Mouse (Mus musculus) right cerebral cortex, postnatal 4 days (tissue): Measurements from ENCODE around the gene Mnd1.

Experiments used
- DNase-seq: peaks from one replicate; pipeline ENCODE4 v3.0.0-alpha.2; 2022

Gene Mnd1

DNA sequence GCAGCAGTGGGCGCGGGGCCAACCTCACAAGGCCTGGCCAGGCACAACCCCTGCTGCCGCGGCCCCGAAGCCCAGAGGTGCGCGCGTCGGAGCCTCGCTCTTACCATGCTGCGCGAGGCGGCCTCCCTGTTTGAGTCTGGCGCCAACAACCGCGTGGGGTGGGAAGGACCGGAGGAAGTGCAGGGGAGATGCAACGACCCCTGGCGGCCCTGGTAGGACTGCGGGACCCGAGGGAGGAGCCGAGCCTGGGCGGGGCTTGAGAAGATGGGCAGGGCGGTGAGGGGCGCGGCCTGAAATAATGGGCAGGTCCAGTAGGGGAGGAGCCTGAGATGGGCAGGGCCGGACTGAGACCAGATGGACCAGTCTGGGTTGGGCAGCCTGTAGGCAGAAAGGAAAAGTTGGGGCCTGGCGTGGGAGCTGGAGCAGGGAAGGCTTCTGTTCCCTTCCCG lies at the start of gene Mnd1:
Gene Mnd1, minus strand, starts transcription at position 229 of the 449 bp plus-strand sequence.
- DNase-seq, result peak; percentile 98

DNA sequence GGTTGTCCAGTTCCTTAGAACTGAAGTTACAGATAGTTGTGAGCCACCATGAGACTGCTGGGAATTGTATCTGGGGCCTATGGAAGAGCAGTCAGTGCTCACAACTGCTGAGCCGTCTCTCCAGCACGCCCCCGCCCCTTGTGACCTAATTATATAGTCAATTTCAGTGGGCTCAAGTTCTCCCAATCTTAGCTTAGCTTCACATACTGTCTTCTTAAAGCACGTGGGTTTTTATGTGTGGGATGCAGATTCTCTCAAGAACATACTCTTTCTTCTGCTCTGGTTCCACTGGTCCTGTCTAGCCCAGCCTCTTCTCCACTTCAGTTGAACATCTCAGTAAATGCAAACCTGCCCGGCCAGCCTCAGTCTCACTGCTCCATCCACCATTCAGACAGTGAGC lies 49.1 kb upstream of the Mnd1 start:
- no peak for DNase-seq

DNA sequence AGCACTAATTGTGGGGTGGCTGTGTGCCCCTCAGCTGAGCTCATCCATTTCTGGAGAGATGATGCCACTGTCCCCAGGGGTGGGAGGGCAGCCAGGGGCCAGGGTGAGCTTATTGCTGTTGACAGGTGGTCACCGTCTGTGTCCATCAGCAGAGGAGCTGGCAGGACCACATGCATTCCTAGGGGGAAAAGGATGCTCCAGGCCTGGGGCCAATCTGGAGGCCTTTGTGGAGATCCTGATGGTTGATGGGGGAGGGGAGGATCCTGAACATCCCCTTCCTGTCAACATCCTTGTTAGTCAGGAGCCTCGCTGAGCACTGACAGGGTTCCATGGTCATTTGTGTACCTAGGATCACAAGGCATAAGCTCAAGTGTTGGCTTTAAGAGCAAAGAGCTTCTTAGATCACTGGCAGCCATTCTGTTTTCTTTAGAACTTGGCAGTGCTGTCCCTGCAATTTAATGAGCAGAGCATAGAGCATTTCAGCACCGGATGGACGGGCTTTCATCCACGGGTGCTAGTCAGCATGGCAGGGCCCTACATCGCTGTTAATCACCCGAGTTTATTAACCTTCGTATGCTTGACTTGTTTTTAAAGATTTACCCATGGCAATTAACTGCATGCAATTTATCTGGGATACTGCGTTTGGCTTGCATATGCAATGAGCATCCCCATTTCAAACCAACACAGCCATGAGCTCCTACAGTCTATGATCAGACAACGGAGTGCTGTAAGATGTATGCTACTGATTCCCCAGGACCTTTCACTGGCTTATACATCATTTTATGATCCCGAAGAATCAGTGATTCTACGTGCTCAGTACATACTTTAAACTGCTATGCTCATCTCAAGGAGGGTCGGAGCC lies 45.2 kb upstream of the Mnd1 start:
- peak; percentile 30 for DNase-seq

DNA sequence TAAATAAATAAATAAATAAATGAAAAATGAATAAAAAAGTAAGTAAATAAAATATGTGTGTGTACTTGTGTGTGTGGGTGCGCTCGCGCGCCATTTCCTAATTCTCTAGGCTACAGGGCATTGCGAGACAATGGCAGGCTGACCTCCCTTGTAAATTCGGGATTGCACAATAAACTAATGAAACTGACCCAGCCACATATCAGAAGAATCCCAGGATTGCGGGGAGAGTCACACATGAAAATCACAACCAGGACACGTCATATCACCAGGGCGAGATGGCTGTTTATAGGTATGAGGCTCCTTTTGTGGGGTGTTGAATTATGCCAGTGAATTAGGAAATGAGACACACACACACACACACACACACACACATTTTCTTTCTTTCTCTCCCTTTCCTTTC lies 43.9 kb upstream of the Mnd1 start:
- DNase-seq, result no peak

DNA sequence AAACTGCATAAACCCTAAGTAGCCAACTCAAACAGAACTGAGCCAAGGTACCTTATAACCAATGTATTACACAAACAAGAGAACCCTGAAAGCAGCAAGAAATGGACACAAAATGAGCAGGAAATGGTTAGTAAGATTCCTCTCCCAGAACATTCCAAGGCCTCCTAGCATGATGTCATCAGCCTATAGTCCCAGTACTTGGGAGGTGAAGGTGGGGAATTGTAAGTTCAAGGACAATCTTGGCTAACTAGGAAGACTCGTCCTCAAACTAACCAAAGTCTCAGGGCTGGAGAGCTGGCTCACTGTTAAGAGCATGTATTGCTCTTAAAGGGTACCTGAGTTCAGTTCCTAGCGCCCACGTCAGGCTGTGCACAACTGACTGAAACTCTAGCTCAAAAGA lies 42.6 kb upstream of the Mnd1 start:
- DNase-seq, result no peak

DNA sequence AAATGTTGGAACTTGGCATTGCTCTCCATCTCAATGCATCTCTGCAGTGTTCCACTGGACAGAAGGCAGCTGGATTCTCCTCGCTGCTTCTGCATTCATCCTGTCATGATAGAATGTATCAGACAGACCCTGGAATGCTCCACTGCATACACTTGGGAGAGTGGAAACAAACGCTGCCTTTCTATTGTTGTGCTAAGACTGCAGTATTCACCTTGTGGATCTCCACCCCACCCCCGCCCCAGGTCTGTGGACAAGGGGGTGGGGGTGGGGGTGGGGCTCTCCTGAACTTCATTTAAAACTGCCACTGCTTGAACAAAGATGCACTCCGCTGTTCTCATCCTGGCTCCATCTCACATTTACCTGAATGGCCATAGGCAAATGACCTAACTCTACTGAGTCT lies 38.3 kb upstream of the Mnd1 start:
- no peak for DNase-seq

DNA sequence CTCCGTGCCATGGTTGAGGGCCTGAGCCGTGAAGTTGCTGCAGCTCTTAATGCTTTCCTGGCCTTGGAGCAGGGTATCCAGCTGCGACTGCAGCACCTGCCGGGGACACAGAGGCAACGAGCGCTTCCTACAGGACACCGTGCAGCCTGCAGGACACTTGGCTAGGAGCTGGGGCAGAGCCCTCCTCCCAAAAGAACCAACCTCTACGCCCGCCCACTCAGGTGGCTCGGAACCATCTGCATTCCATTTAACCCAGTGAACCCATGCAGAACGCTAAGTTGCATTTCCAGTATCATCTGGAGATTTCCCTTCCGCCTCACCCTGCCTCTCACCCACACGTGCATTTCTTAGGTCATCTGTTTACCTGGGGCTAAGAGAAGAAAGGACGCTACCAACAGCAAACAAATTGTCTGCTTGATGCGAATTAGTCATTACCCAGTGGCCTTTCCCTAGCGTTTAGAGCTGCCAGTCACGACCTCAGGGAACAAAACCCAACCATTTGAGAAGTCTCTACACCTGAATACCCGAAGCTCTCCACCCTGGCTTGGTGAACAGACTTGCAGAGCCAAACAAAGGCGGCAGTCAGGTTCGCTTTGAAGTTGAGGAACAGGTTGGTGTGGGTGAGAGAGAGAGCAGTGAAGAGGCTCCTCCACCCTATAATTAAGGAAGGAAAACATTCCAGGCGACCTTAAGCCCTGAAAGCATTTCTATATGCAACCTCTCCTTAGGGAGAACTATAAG lies 35.7 kb upstream of the Mnd1 start:
- no peak for DNase-seq

DNA sequence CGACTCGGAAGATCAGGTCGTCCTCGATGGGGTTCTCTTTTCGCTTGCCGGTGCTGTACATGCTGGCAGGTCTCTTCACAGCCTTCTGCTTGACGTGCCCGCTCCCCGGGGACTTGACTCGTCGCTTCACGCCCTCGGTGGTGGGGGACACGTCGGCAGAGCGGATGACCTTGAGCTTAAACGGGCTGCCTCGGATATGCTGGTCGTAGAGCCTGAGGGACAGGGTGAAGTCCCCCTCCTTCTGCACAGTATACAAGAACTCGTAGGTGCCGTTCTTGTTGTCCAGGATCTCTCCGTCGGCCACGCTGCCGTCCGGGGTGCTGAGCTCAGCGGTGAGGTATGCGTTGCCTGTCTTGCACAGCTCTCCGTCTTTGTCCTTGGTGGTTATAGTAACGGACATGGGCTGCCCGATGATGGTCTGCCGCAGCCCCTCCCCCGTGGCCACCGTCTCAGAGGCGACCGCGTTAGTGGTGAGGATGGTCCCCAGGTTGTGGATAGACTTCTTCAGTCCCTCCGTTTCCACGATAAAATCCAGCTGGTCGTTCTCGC lies 35.0 kb upstream of the Mnd1 start:
- DNase-seq, result peak; percentile 23

DNA sequence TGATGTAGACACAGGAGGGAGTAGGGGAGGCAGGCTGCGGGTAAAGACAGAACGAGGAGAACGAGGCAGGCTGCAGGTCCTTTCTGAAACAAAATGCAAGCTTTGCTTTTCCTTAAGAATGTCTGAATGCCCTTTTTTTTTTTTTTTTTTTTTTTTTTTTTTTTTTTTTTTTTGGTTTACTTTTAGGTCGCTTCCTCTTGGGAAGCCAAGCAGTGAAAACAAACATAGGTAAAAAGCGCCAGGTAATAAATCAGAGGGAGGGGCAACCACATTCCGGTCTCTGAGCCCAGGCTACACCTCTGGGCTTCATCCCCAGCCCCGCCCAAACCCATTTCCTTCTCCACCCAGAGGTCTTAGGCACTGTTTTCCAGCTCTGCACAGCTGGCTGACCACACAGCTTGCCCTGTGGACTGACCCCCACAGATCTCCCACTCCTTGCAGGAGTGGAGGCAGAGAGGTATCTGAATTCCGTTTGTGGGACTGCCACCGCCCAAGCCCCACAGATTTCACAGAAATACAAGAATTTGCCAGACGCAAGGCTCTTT lies 34.1 kb upstream of the Mnd1 start:
- no peak for DNase-seq

DNA sequence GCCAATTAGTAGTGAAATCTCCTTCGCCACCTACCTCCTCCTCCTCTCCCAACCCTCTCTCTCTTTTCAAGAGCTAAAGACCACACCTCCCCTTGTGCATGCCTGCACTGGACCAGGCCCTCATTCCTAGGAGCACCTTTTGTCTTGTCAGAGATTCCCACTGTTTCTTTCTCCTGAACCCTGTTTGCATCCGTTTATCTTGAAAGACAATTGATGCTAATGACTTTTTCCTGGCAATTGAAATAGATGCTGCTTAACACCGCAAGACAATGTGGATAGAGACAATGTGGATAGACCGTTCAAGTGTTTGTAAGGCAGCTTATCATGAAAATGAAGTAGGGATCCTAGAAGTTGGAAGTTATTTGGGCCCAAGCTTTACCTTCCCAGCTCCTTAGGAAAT lies 26.1 kb upstream of the Mnd1 start:
- no peak for DNase-seq

DNA sequence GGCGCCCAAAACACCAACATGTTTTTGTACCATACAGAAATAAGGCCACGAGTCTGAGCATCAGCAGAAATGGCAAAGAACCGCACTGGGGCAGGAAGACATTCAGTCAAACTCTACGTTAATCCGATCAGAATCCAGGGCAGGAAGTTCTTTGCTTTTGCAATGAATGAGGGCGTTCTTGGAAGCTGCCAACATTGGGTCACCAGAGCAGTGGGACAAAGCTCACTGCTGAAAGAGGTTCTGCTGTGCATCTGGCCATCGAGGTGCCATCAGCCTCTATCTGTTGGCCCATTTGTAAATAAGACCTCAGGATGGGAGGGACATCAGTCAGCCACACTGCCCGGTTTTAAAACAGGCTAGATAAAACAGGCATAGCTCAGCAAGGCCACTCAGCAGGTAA lies 25.5 kb upstream of the Mnd1 start:
- no peak for DNase-seq

DNA sequence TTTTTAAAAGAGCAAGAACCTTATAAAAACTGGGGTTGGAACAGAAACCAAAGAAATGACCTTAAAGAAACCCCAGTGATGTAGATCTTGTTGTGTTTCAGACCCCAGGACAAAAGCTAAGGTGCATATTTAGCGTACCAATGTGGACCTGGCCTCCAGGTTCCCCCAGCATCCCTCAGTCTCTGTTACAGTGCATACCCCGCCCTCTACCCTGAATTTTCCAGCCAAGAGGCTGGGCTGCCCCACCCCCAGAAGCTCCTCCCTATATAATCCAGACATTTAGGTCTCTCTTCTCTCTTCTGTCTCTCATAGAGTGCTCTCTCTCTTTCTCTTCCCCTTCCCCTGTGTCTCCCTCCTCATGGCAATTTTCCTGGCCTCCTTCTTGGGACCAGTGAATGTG lies 24.7 kb upstream of the Mnd1 start:
- DNase-seq, result no peak

DNA sequence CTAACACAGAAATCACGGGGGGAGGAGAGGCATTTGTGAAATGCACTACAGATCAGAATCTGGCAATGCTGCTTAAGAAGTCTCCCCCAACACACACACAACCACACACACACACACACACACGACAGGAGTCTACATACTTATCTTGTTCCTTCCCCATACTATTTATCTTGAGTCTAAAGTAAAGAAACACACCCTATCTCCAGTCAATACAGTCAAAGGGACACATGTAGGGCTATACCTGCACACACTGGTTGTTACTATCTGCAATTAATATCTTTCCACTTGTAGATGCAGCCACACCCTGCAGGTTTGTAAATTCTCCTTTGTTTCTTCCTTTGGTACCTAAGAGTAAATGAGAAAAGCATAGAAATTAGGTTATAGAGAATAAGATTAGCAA lies 22.2 kb upstream of the Mnd1 start:
- no peak for DNase-seq

DNA sequence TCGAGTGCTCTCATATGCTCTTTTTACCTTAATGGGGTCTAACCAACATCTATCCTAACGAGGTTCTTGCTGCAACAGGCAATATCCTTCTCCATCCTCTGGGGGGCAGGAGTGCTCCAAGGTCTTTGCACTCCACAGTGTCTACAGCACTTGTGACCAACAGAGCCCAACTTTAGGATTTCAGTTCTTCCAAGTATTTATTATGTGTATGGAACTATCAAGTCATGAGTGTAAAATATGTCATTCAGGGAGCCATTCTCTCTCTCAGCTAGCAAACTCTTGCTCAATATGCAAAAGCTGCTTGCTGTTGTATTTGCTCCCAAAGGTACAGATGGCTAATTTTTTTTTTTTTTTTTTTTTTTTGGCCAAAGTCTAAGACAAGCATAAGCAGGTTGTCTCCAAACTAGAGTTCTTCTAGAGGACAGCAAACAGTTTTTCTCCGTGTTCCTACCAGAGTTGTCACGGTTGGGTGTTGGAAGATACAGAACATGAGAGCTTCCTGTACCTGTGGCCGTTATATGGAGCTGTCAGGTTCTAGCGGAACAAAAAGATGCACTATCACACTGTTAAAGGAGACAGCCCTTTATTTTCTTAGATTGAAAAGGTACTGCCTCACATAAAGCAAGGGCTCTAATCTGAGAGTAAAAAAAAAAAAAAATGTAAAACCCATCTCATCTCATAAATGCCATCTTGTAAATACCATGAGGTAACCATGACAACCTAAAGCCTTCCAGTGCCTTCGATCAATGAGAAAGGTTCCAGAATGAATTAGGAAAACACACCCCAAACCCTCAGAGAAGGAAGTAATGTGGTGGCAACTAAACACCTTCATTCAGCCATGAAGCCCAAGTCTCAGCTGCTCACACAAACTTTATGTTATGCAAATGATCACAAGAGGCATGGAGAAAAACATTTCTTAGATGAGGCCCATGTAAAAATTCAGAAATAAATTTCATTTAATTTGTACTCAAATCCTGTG lies 20.0 kb upstream of the Mnd1 start:
- peak; percentile 71 for DNase-seq

DNA sequence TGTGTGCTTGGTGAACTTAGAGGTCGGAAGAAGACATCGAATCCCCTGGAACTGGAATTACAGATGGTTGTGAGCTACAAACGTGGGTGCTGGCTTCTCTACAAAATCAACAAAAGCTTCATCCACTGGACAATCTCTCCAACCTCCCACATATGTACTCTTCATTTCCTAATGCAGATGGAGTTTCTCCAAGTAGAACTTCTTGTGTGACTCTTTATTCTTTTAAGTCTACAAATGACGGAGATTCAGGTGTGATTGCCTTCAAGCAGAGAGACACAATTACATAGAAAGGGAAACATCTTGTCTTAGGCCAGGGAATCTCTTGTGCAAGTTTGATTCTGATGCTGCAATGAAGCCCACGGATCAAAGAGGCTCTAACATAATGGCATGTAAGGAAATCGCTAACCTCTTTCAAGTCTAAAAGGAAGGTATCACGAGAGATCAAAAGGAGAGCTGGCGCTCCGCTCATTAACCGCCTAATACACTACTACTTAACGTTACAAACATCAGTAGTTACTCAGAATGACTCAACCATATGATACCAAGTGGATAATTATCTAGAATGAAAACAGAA lies 18.1 kb upstream of the Mnd1 start, which contains the start of gene Gm6525:
Gene Gm6525, plus strand, starts transcription at position 524 of the 574 bp plus-strand sequence.
- DNase-seq, result no peak

DNA sequence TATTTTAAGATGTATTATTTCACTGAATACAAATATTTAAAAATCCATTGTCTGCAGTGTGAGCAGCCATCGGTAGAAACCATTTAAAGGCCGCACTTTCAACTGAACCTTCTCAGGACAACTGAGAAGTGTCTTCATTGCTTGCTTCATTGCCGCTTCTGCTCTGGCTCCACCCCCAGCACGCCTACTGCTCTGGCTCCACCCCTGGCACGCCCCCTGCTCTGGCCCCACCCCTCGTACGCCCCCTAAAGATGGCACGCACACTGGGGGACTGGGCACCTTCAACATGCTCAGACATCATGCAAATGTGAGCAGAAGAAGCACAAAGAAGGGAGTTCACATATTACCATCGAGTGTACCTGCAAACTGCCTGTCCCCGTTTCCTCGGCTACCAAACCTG lies 16.8 kb upstream of the Mnd1 start:
- DNase-seq, result no peak

DNA sequence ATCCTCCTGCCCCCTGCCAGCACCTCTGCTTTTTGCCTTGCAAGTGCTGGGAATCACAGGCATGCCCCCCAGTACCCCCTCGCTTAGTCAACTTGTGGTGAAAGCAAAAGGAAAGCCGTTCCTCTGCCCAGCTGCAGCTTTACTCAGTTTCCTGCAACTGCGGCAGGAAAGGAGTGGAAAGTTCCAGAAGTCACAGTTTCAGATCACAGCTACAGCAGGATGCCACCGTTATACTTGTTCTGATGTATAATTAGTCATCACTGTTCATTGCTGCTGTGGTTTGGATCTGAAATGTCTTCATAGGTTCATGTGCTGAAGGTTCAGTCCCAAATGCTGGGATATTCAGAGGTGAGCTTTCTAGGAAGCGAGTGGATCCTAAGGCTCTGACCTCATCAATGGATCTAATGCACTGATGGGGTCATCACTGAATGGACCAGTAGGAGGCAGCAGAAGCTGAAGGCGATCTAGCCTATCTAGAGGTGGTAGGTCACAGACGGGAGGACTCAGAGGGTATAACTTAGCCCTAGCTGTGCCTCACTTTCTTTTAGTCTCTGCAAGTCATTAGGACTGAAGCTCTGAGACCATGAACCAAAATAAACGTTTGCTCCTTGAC lies 13.9 kb upstream of the Mnd1 start:
- DNase-seq, result no peak

DNA sequence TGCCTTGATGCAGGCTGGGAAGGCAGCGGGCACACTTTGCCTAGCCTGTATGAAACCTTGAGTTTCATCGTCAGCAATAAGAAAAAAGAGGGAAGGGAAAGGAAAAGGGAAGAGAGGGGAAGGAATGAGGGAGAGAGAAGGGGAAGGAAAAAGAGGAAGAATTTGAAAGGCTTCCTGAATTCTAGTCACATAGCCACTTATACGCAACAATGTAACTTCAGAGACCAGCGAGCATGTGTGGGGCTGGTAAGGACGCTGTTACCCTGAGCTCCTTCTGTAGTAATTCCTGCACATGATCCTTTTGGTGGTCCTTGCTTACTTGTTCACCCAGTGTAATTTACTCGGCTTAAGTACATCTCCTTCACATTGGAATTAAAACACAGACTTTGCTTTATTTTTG lies 13.4 kb upstream of the Mnd1 start:
- DNase-seq, result no peak

DNA sequence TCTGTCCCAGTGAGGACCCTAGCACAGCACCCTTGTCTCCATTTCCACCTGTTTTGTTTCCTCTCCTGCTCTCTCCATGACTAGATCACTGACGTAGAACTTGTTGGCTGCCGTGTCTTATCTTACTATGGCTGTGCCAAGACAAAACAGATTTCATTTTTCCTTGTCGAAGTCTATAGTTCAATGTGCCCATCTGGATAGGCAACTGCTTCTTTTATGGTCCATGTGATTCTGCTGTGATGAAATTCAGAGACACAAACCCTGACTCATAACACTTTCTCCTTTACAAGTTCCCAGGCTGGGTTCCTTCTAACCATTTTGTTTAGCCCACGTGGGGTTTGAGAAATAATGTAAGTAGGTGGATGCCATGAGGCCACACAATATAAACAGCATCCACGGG lies 10.5 kb upstream of the Mnd1 start:
- DNase-seq, result no peak

DNA sequence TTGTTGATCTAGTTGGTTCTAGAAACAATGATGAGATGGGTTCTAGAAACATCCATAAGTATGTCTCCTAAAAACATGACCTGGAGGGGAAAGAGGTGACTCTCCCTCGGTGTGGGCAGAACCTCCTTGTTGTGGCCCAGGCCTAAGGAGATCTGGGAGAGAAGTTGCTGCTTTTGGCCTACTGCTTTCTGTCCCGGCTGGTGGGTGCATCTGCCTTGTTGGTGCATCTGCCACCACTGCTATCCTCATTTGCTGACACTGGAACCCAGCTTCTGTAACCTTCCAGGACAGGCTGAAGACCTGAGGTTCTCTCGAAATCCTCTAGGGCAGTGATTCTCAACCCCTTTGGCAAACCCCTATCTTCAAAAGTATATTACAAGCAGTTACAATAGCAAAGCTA lies 9.8 kb upstream of the Mnd1 start:
- DNase-seq, result no peak

DNA sequence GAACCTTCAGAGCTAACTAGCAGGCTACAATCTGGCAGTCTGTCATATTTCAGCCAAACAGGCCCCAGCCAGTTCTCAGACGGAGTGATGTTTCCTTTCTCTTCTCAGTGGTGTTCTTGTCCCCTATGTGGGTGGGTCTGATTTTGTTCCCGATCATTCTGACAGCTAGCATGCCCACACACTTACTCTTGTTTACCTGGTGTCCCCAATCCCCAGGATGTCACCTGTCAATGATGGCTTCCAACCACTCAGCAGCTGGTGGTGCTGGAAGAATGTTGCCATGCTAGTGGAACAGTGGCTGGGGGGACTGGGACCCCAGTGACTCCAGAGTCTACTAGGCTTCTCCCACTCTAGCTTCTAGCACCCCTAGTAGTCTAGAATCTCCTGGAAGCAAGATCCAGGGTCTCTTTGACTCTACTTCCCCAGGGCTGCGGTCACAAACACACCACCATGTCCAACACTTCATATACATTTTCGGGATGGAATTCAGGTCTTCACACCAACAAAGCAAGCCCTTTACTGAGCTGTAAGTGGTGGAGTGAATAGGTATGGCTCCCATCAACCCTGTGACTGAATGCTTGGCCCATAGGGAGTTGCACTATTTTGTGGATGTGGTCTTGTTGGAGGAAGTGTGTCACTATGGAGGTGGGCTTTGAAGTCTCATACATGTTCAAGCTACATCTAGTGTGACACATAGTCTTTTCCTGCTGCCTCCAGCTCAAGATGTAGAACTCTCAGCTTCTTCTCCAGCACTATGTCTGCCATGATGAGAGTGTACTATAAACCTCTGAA lies 2.2 kb upstream of the Mnd1 start:
- no peak for DNase-seq
